Comparison of ENCODE assay signal across 7 mouse cellular contexts in genomic region chr19:46131694-46132525, GRCm38 (mm10). TPM values are rescaled to one million over a fixed set of nuclear protein-coding genes. Genes with fewer than 3 reads are reported as not detected.
A peak's percentile ranks its signal among the peaks of the same experiment; 100 is the strongest.
DNase-seq lines count a peak whose midpoint lies in the region; ATAC-seq and TF ChIP-seq lines count a peak whose summit lies in the region.

Gene Elovl3, plus strand, starts transcription at chr19:46131897.

- H3K27ac ChIP-seq in heart, embryonic 11.5 days (ENCODE audit: low read depth, low read length): no peak within 1 kb of the TSS
- no peak within 1 kb of the TSS for H3K27ac ChIP-seq in kidney, embryonic 16.5 days (ENCODE audit: low read length)
- H3K27ac ChIP-seq in macrophage: no peak within 1 kb of the TSS

- DNase-seq in MN1 (ENCODE audit: low spot score): peak; percentile 49
- peak; percentile 24 for DNase-seq in brain, embryonic 14.5 days (ENCODE audit: low read depth)
- no peak for DNase-seq in left cerebral cortex, adult 18-20 months (ENCODE audit: low spot score in 2 of 2)
- no peak for DNase-seq in yolk sac, embryonic 10.5 days (ENCODE audit: low spot score)

- 4% methylated on average over 31 of the region's 31 CpGs for WGBS in heart, embryonic 11.5 days (ENCODE audit: insufficient replicate concordance)
- 3% methylated on average over 31 of the region's 31 CpGs for WGBS in kidney, embryonic 16.5 days
- 2% methylated on average over 31 of the region's 31 CpGs for WGBS in macrophage (ENCODE audit: missing documents)

- peak within 1 kb of the TSS; percentile 60 for H3K4me2 ChIP-seq in heart, embryonic 11.5 days
- H3K4me2 ChIP-seq in kidney, embryonic 16.5 days (replicated peaks; ENCODE audit: low read depth, low read length): peak within 1 kb of the TSS; percentile 54

- H3K9ac ChIP-seq in heart, embryonic 11.5 days (ENCODE audit: low read depth, low read length): 0 out of 2 replicates have a peak within 1 kb of the TSS, but pooled peaks have one; percentile 3
- no peak within 1 kb of the TSS for H3K9ac ChIP-seq in kidney, embryonic 16.5 days (replicated peaks; ENCODE audit: low read length)

- TF ChIP-seq POLR2A in brain, embryonic 14.5 days (IDR thresholded peaks at IDR 0.05; ENCODE audit: borderline replicate concordance, extremely low read depth, insufficient read depth, insufficient read length, poor library complexity, severe bottlenecking): no peak

- no peak for TF ChIP-seq CTCF in brain, embryonic 14.5 days (IDR thresholded peaks at IDR 0.05; ENCODE audit: borderline replicate concordance, extremely low read depth, insufficient read depth, insufficient read length)

- H3K9me3 ChIP-seq in heart, embryonic 11.5 days (replicated peaks; ENCODE audit: control insufficient read depth, low read length): no peaks in the 10 kb centered on the region
- no peaks in the 10 kb centered on the region for H3K9me3 ChIP-seq in kidney, embryonic 16.5 days (ENCODE audit: low read length)

- no peak for ATAC-seq in heart, embryonic 11.5 days (replicated peaks; ENCODE audit: insufficient number of reproducible peaks, low FRiP score, low TSS enrichment)
- peak; percentile 65; the same call in 1 of the 2 replicates for ATAC-seq in kidney, embryonic 16.5 days (ENCODE audit: low FRiP score, low TSS enrichment)

- no peaks in the 10 kb centered on the region for H3K36me3 ChIP-seq in heart, embryonic 11.5 days (ENCODE audit: control insufficient read depth, insufficient read depth, low read length)
- no peaks in the 10 kb centered on the region for H3K36me3 ChIP-seq in kidney, embryonic 16.5 days (ENCODE audit: insufficient read depth, low read length)
- H3K36me3 ChIP-seq in macrophage (ENCODE audit: inconsistent target): no peaks in the 10 kb centered on the region

- H3K4me1 ChIP-seq in heart, embryonic 11.5 days (ENCODE audit: control insufficient read depth, insufficient read depth, low read length): peaks cover 10% of the 10 kb centered on the region
- peaks cover 23% of the 10 kb centered on the region for H3K4me1 ChIP-seq in kidney, embryonic 16.5 days (ENCODE audit: insufficient read depth, low read length)

- peak within 1 kb of the TSS; percentile 34 for H3K4me3 ChIP-seq in heart, embryonic 11.5 days (ENCODE audit: low read depth, low read length)
- H3K4me3 ChIP-seq in kidney, embryonic 16.5 days (ENCODE audit: low read length): peak within 1 kb of the TSS; percentile 33
- peak within 1 kb of the TSS; percentile 20; the same call in 1 of the 2 replicates for H3K4me3 ChIP-seq in macrophage (ENCODE audit: inconsistent target)

- peaks cover 63% of the 10 kb centered on the region for H3K27me3 ChIP-seq in heart, embryonic 11.5 days (ENCODE audit: control insufficient read depth, insufficient read depth, low read length)
- peaks cover 71% of the 10 kb centered on the region for H3K27me3 ChIP-seq in kidney, embryonic 16.5 days (ENCODE audit: insufficient read depth, low read length)

- no peaks in the 10 kb centered on the region for H3K79me2 ChIP-seq in macrophage (ENCODE audit: inconsistent target)

RNA-seq across cellular contexts. Expression of gene Elovl3, which starts in this region (rescaled TPM):
- polyA plus RNA-seq in brain, embryonic 14.5 days (2012; rRNA removed): not detected in 2 replicates
- not detected in 2 replicates for polyA plus RNA-seq in heart, embryonic 11.5 days (2014; fragmentation: Nextera tagmentation; extraction: Ambion mirVana)
- not detected in 2 replicates for polyA plus RNA-seq in kidney, embryonic 16.5 days (2015; fragmentation: Nextera tagmentation; extraction: Ambion mirVana)
- not detected for total RNA-seq in macrophage (2018; cell fraction: chromatin; rRNA removed)
- under 1 TPM in 1 of 26 experiments, not detected in 25; 0.09 TPM for total RNA-seq in macrophage (2018; cell fraction: cytosol; rRNA removed)
- not detected for total RNA-seq in macrophage (2018; cell fraction: nucleus; rRNA removed)
- polyA plus RNA-seq in macrophage (2018): 0.12 TPM in 1 of 3 replicates, not detected in the others
- total RNA-seq in left cerebral cortex, adult 18-20 months (2021): not detected

Comparison
In these comparisons a context has a peak if more than half of its experiments do, and no peak if none do; other contexts are left out.
1. Peak in DNase-seq in brain, embryonic 14.5 days; RNA of the gene not detected or under 1 TPM.
2. Peak in ATAC-seq, H3K4me3 ChIP-seq and H3K4me2 ChIP-seq in kidney, embryonic 16.5 days; RNA of the gene not detected or under 1 TPM.